Mouse (Mus musculus): ENCODE results near the gene Rasl10a. TPM values are rescaled to one million over a fixed set of nuclear protein-coding genes. Genes with fewer than 3 reads are reported as not detected.

The Rasl10a gene
- polyA plus RNA-seq, 1 experiment from 2014 or later = 0.84 TPM

GRCm38 (mm10) chr11:5099576-5100183 is 41.8 kb downstream of the Rasl10a start:
- H3K4me3 ChIP-seq = peak overlapping the region; percentile 100
- under 1% methylated on average over 31 of the region's 31 CpGs for WGBS
- H3K36me3 ChIP-seq = peaks cover 46% of the 10 kb centered on the region
- peaks cover 35% of the 10 kb centered on the region for H3K4me1 ChIP-seq (replicated peaks)
- H3K27ac ChIP-seq = peak overlapping the region; percentile 100
- DNase-seq (ENCODE audit: low spot score) = peak; percentile 89
- no peaks in the 10 kb centered on the region for H3K9me3 ChIP-seq
- H3K27me3 ChIP-seq (ENCODE audit: insufficient read depth, poor library complexity, severe bottlenecking) = no peaks in the 10 kb centered on the region

DNA sequence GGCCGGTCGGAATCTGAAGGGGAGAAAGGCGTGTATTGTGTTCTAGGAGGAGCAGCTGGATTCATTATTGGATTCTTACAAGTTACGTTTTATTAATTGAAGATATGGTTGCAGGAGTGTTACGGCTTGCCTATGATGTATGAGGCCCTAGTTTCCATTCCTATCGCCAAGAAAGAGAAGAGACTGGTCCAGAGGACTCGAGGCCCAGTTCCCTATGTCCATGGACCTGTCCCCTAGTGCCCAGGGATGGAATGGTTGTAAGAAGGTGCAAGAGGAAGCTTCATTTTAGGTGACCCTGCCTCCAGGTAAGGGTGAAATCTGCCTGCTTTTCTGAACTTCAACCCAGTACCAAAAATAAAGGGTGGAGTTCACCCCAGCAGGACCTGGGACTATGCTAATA is 42.4 kb downstream of the Rasl10a start:
- Histone ChIP-seq H3K9me3 (no peaks in the 10 kb centered on the region), H3K27ac (peak overlapping the region; percentile 100), H3K36me3 (peaks cover 51% of the 10 kb centered on the region), H3K4me3 (peak overlapping the region; percentile 100), H3K4me1 (replicated peaks) (peaks cover 35% of the 10 kb centered on the region), H3K27me3 (ENCODE audit: insufficient read depth, poor library complexity, severe bottlenecking) (no peaks in the 10 kb centered on the region)
- WGBS = 3% methylated on average over 7 of the region's 7 CpGs
- DNase-seq (ENCODE audit: low spot score) = no peak

DNA sequence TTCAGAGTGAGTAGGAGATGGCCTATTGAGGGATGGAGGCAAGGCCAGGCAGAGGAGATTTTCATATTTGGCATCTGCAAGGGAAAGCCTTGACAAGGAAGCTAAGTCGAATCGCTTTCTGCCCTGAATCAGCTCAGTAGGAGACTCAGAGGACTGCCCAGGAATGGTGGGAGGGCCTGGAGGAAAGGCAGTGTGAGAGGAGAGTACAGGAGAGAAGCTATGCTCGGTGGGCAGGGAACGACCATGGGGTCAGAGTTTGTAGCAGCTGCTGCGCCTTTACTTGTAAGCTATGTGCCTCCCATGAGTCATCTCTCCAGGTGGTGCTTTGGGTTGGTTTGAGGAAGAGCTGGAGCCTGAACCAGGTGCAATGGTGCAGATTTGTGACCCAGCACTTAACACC is 42.9 kb downstream of the Rasl10a start:
- 0 out of 2 replicates have a peak overlapping the region, but pooled peaks have one; percentile 23 for H3K27ac ChIP-seq
- WGBS = 46% methylated on average over 5 of the region's 5 CpGs
- H3K36me3 ChIP-seq = peaks cover 53% of the 10 kb centered on the region
- H3K27me3 ChIP-seq (ENCODE audit: insufficient read depth, poor library complexity, severe bottlenecking) = no peaks in the 10 kb centered on the region
- no peak for DNase-seq (ENCODE audit: low spot score)
- H3K4me3 ChIP-seq = peak overlapping the region; percentile 100
- peaks cover 38% of the 10 kb centered on the region for H3K4me1 ChIP-seq (replicated peaks)
- no peaks in the 10 kb centered on the region for H3K9me3 ChIP-seq

- 86% methylated on average over 6 of the region's 6 CpGs for whole genome bisulfite sequencing
- no peaks in the 10 kb centered on the region for H3K27me3 ChIP-seq (ENCODE audit: insufficient read depth, poor library complexity, severe bottlenecking)
- 0 out of 2 replicates have a peak overlapping the region, but pooled peaks have one; percentile 100 for H3K4me3 ChIP-seq
Observed at GRCm38 (mm10) chr11:5101641-5102040, 43.7 kb downstream of the Rasl10a start.

GRCm38 (mm10) chr11:5102384-5102783 is 44.5 kb downstream of the Rasl10a start:
- Histone ChIP-seq H3K27ac (no peak overlapping the region), H3K4me3 (no peak overlapping the region), H3K36me3 (peaks cover 51% of the 10 kb centered on the region), H3K27me3 (ENCODE audit: insufficient read depth, poor library complexity, severe bottlenecking) (no peaks in the 10 kb centered on the region), H3K9me3 (no peaks in the 10 kb centered on the region), H3K4me1 (replicated peaks) (peaks cover 23% of the 10 kb centered on the region)
- 96% methylated on average over 7 of the region's 7 CpGs for WGBS
- no peak for DNase-seq (ENCODE audit: low spot score)

More at GRCm38 (mm10) chr11:5101641-5102040, 43.7 kb downstream of the Rasl10a start:
- peaks cover 30% of the 10 kb centered on the region for H3K4me1 ChIP-seq (replicated peaks)
- H3K27ac ChIP-seq = no peak overlapping the region
- DNase-seq (ENCODE audit: low spot score) = no peak
- no peaks in the 10 kb centered on the region for H3K9me3 ChIP-seq
- peaks cover 52% of the 10 kb centered on the region for H3K36me3 ChIP-seq

DNA sequence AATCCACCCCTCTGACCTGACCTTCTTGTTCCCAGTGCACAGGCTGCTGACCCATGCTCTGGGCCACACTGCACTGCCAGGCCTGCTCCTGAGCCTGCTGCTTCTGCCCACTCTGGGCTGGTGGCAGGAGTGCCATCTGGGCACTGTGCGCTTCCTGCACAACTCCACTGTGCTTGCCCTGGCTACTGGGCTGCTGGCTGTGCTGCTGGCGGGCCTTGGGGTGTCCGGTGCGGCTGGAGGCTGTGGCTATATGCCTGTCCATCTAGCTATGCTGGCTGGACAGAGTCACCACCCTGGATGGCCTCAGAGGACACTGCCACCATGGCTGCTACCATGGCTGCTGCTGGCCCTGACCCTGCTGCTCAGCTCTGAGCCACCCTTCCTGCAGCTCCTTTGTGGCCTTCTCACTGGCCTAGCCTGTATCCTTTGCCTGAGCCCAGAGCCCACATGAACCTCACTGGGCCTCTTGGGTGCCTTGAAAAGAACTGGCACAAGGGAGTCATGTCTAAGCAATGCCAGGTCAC is 46.1 kb downstream of the Rasl10a start:
- no peak overlapping the region for H3K4me3 ChIP-seq
- H3K9me3 ChIP-seq = no peaks in the 10 kb centered on the region
- H3K27ac ChIP-seq = no peak overlapping the region
- WGBS = 93% methylated on average over 4 of the region's 4 CpGs
- H3K27me3 ChIP-seq (ENCODE audit: insufficient read depth, poor library complexity, severe bottlenecking) = no peaks in the 10 kb centered on the region
- H3K36me3 ChIP-seq = peaks cover 54% of the 10 kb centered on the region
- H3K4me1 ChIP-seq (replicated peaks) = peaks cover 21% of the 10 kb centered on the region
- no peak for DNase-seq (ENCODE audit: low spot score)

DNA sequence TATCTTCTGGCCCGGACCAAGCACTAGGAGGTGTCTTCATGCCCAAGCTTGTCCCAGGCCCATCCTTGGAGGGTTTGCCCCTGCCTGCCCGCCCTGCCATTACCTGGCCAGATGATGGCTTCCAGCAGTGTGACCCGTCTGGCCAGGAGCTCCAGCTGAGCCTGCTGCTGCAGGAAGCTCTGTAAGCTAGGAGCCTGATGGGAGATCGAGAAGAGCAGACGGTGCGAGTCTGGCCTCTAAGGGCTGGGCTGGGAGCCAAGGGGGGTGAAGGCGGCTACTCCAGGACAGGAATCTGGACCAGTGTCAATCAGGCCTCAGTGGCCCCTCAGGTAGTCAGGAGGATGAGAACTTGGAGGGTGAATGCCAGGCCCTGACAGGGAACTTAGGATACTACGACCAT is 51.5 kb downstream of the Rasl10a start:
- no peak overlapping the region for H3K27ac ChIP-seq
- WGBS = 83% methylated on average over 8 of the region's 8 CpGs
- H3K36me3 ChIP-seq = peaks cover 31% of the 10 kb centered on the region
- no peak overlapping the region for H3K4me3 ChIP-seq
- no peaks in the 10 kb centered on the region for H3K9me3 ChIP-seq
- H3K27me3 ChIP-seq (ENCODE audit: insufficient read depth, poor library complexity, severe bottlenecking) = no peaks in the 10 kb centered on the region
- 0 out of 2 replicates have a peak, but pooled peaks cover 4% of the 10 kb centered on the region for H3K4me1 ChIP-seq (replicated peaks)
- no peak for DNase-seq (ENCODE audit: low spot score)

Other genes with a start within 250 kb of the Rasl10a start
- 58.6 and 61.1 TPM in 2 replicates for gene Nf2, start 208.6 kb upstream of the Rasl10a start, polyA plus RNA-seq (2016; fragmentation: Nextera tagmentation; extraction: Ambion mirVana)
- 77.9 and 89.0 TPM in 2 replicates for gene Nipsnap1, start 184.2 kb upstream of the Rasl10a start, polyA plus RNA-seq (2016; fragmentation: Nextera tagmentation; extraction: Ambion mirVana)
- 53.3 and 59.4 TPM in 2 replicates for gene Thoc5, start 162.8 kb upstream of the Rasl10a start, polyA plus RNA-seq (2016; fragmentation: Nextera tagmentation; extraction: Ambion mirVana)
- 0.29 and 0.44 TPM in 2 replicates for gene Nefh, start 110.1 kb upstream of the Rasl10a start, polyA plus RNA-seq (2016; fragmentation: Nextera tagmentation; extraction: Ambion mirVana)
- gene Ap1b1, start 71.3 kb upstream of the Rasl10a start, polyA plus RNA-seq (2016; fragmentation: Nextera tagmentation; extraction: Ambion mirVana) = 62.6 and 70.3 TPM in 2 replicates
- gene Gas2l1, start 7.2 kb downstream of the Rasl10a start, polyA plus RNA-seq (2016; fragmentation: Nextera tagmentation; extraction: Ambion mirVana) = 25.5 and 34.9 TPM in 2 replicates
- 29.1 and 29.3 TPM in 2 replicates for gene Rhbdd3, start 40.8 kb downstream of the Rasl10a start, polyA plus RNA-seq (2016; fragmentation: Nextera tagmentation; extraction: Ambion mirVana)
- gene Ewsr1, start 41.1 kb downstream of the Rasl10a start, polyA plus RNA-seq (2016; fragmentation: Nextera tagmentation; extraction: Ambion mirVana) = 877 and 924 TPM in 2 replicates
- 31.9 and 40.0 TPM in 2 replicates for gene Emid1, start 94.1 kb downstream of the Rasl10a start, polyA plus RNA-seq (2016; fragmentation: Nextera tagmentation; extraction: Ambion mirVana)
- gene Kremen1, start 203.4 kb downstream of the Rasl10a start, polyA plus RNA-seq (2016; fragmentation: Nextera tagmentation; extraction: Ambion mirVana) = 12.1 and 12.8 TPM in 2 replicates

All from hindbrain, embryonic 10.5 days (tissue).